Mouse (Mus musculus): ENCODE measurements at regions not wholly inside any gene's neighbourhood (a gene's known extent, or its start where the extent isn't known, plus 50 kb on each side); places are given as distances from the start of the nearest gene placed in this dataset.

GRCm38 (mm10) chr11:26956153-26956552 lies 362.4 kb upstream of the Vrk2 start:
- no peak for ATAC-seq (ENCODE audit: low read depth)
- no peaks in the 10 kb centered on the region for H3K9me3 ChIP-seq (ENCODE audit: control insufficient read depth, low read length)
- H3K4me1 ChIP-seq (replicated peaks; ENCODE audit: control insufficient read depth, insufficient read depth, low read length) = no peaks in the 10 kb centered on the region
- H3K9ac ChIP-seq (ENCODE audit: low read length) = no peak overlapping the region
- no peak overlapping the region for H3K4me2 ChIP-seq (ENCODE audit: low read depth, low read length)
- WGBS = 55% methylated on average over 3 of the region's 3 CpGs
- H3K4me3 ChIP-seq (ENCODE audit: low read length) = no peak overlapping the region
- no peaks in the 10 kb centered on the region for H3K36me3 ChIP-seq (ENCODE audit: control insufficient read depth, insufficient read depth, low read length)
- H3K27ac ChIP-seq (ENCODE audit: low read length) = no peak overlapping the region
- H3K27me3 ChIP-seq (ENCODE audit: control insufficient read depth, insufficient read depth, low read depth, low read length) = no peaks in the 10 kb centered on the region

- no peaks in the 10 kb centered on the region for H3K36me3 ChIP-seq (ENCODE audit: control insufficient read depth, insufficient read depth, low read length)
- H3K27ac ChIP-seq (ENCODE audit: low read length) = no peak overlapping the region
- no peaks in the 10 kb centered on the region for H3K27me3 ChIP-seq (ENCODE audit: control insufficient read depth, insufficient read depth, low read depth, low read length)
- H3K9me3 ChIP-seq (ENCODE audit: control insufficient read depth, low read length) = no peaks in the 10 kb centered on the region
- WGBS = 41% methylated on average over 3 of the region's 3 CpGs
- H3K4me1 ChIP-seq (replicated peaks; ENCODE audit: control insufficient read depth, insufficient read depth, low read length) = no peaks in the 10 kb centered on the region
- H3K4me3 ChIP-seq (ENCODE audit: low read length) = no peak overlapping the region
- no peak overlapping the region for H3K4me2 ChIP-seq (ENCODE audit: low read depth, low read length)
- ATAC-seq (ENCODE audit: low read depth) = no peak
- H3K9ac ChIP-seq (ENCODE audit: low read length) = no peak overlapping the region
Observed at GRCm38 (mm10) chr11:26931766-26932165, 338.0 kb upstream of the Vrk2 start.

DNA sequence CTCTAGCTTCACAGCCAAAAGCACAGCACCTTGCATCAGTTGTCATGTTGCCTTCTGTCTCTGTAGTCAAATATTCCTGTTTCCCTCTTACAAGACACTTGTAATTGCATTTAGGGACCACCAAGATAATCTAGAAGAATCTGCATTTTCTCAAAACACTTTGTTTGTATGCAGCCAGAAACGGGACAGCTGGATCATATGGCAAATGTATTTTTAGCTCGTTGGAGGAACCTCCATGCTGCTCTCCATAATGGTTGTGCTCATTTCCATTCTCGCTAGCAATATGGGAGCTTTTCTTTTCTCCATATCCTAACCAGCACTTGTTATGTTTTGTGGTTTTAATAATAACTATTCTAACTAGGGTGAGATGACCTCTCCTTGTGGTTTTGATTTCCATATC lies 313.3 kb upstream of the Vrk2 start:
- WGBS = 73% methylated on average over 3 of the region's 3 CpGs
- Histone ChIP-seq H3K4me2 (ENCODE audit: low read depth, low read length) (no peak overlapping the region), H3K9me3 (ENCODE audit: control insufficient read depth, low read length) (no peaks in the 10 kb centered on the region), H3K4me3 (ENCODE audit: low read length) (no peak overlapping the region), H3K27me3 (ENCODE audit: control insufficient read depth, insufficient read depth, low read depth, low read length) (no peaks in the 10 kb centered on the region), H3K4me1 (replicated peaks; ENCODE audit: control insufficient read depth, insufficient read depth, low read length) (no peaks in the 10 kb centered on the region), H3K27ac (ENCODE audit: low read length) (no peak overlapping the region), H3K36me3 (ENCODE audit: control insufficient read depth, insufficient read depth, low read length) (no peaks in the 10 kb centered on the region), H3K9ac (ENCODE audit: low read length) (no peak overlapping the region)
- ATAC-seq (ENCODE audit: low read depth) = no peak

GRCm38 (mm10) chr11:26881635-26882034 lies 287.8 kb upstream of the Vrk2 start:
- WGBS = 51% methylated on average over 6 of the region's 6 CpGs
- Histone ChIP-seq H3K4me2 (ENCODE audit: low read depth, low read length) (no peak overlapping the region), H3K9ac (ENCODE audit: low read length) (no peak overlapping the region), H3K27ac (ENCODE audit: low read length) (no peak overlapping the region), H3K9me3 (ENCODE audit: control insufficient read depth, low read length) (no peaks in the 10 kb centered on the region), H3K27me3 (ENCODE audit: control insufficient read depth, insufficient read depth, low read depth, low read length) (no peaks in the 10 kb centered on the region), H3K4me1 (replicated peaks; ENCODE audit: control insufficient read depth, insufficient read depth, low read length) (no peaks in the 10 kb centered on the region), H3K36me3 (ENCODE audit: control insufficient read depth, insufficient read depth, low read length) (no peaks in the 10 kb centered on the region), H3K4me3 (ENCODE audit: low read length) (no peak overlapping the region)
- ATAC-seq (ENCODE audit: low read depth) = no peak
